Mouse (Mus musculus) cortical plate, adult 2 months (tissue): ENCODE results near the gene Chn1.

Source experiments
- CTCF ChIP-seq: fragments of 200-500 bp; IDR thresholded peaks from 2 replicates; pipeline ENCODE4 v1.5.1; 2011; ENCODE audit warnings: mild to moderate bottlenecking, control low read depth, low read length; ENCODE audit not compliant: insufficient read depth; ENCODE audit errors: extremely low read depth
- POLR2A ChIP-seq: fragments of 200-500 bp; IDR thresholded peaks from 2 replicates; pipeline ENCODE4 v1.6.1; 2011; ENCODE audit warnings: mild to moderate bottlenecking, low read length, control low read depth; ENCODE audit not compliant: insufficient read depth; ENCODE audit errors: extremely low read depth

DNA sequence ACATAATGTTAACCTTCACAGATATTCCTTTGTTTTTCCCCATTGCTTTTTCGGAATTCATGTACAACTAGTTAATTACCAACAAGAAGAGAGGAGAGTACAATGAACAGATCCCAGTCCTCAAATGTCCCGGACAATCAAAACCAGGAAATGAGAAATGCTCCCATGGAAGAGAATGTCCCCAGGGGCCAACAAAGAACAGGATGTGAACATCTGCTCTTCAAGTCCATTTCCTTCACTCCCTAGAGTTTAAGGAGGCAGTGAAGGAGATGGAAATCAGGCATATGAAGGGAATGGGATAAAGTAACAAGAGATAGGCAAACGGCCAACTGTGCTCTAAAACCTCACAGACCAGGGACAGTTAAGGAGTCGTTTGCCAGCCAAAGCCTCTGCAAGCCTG, 53.3 kb downstream of the Chn1 start:
- no peak for TF ChIP-seq CTCF
- TF ChIP-seq POLR2A, result no peak
